Mouse (Mus musculus) forebrain, embryonic 13.5 days (tissue): Measurements from ENCODE around the gene Grip1. TPM values are rescaled to one million over a fixed set of nuclear protein-coding genes. Genes with fewer than 3 reads are reported as not detected.

ENCODE experiments used
- ATAC-seq: fragments of 200-750 bp; cut with Nextera tagmentation; 2 replicates; pipeline ENCODE4 v1.8.0; 2017
- H3K27ac ChIP-seq: fragments of 300-500 bp; sonication (generic); 2 replicates; pipeline ENCODE4 v1.5.1; 2015; ENCODE audit warnings: inconsistent platforms, mild to moderate bottlenecking, moderate library complexity
- H3K27me3 ChIP-seq: fragments of 300-500 bp; sonication (generic); 2 replicates; pipeline ENCODE4 v1.6.1; 2015; ENCODE audit warnings: mild to moderate bottlenecking, inconsistent platforms
- H3K36me3 ChIP-seq: fragments of 300-500 bp; sonication (generic); 2 replicates; pipeline ENCODE4 v1.6.1; 2015; ENCODE audit warnings: mild to moderate bottlenecking, inconsistent platforms; ENCODE audit not compliant: poor library complexity, severe bottlenecking
- H3K4me1 ChIP-seq: fragments of 300-500 bp; sonication (generic); 2 replicates; pipeline ENCODE4 v1.6.1; 2015; ENCODE audit warnings: inconsistent platforms
- H3K4me2 ChIP-seq: fragments of 300-500 bp; sonication (generic); 2 replicates; pipeline ENCODE4 v1.6.1; 2015; ENCODE audit warnings: inconsistent platforms, mild to moderate bottlenecking, moderate library complexity
- H3K4me3 ChIP-seq: fragments of 300-500 bp; sonication (generic); 2 replicates; pipeline ENCODE4 v1.5.1; 2015; ENCODE audit warnings: mild to moderate bottlenecking, inconsistent platforms
- H3K9ac ChIP-seq: fragments of 300-500 bp; sonication (generic); 2 replicates; pipeline ENCODE4 v1.6.1; 2015; ENCODE audit warnings: mild to moderate bottlenecking, inconsistent platforms
- H3K9me3 ChIP-seq: fragments of 300-500 bp; sonication (generic); replicated peaks from 2 replicates; pipeline ENCODE4 v1.6.1; 2016; ENCODE audit warnings: inconsistent platforms
- WGBS: fragments of 180-500 bp; shearing (Covaris S2); methylation state at CpG from one replicate; pipeline ENCODE4 v1.1.7; 2015; 5-methylcytosine and 5-hydroxymethylcytosine counted together
- polyA plus RNA-seq: library from polyadenylated mRNA; unstranded; fragments of >200 nt; fragmentation: Nextera tagmentation; extraction: Ambion mirVana; gene quantifications from 2 replicates; pipeline ENCODE4 v1.2.1, GENCODE M21; 2015

Grip1 gene
- polyA plus RNA-seq, 1 experiment from 2014 or later = 12.4 TPM

DNA sequence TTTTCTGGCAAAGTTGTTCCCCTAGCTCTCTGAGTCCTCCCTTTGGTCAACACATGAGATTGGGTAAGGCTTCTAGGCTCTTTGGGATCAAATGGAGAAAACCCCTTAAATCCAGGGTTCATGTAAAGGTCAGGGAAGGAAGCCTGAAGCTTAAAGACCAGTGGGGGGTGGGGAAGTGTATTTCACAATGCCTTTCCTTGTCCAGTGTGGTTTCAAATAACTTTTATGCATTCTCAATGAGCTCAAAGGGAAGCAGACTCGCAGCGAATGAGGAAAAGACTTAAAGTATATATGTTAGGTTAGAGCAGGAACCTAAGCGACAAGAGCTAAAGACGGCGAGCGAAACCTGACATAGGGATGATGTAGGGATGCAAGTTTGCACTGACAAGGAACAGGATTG lies 131.0 kb downstream of the Grip1 start:
- Histone ChIP-seq H3K36me3 (no peaks in the 10 kb centered on the region), H3K4me3 (no peak overlapping the region), H3K4me1 (no peaks in the 10 kb centered on the region), H3K4me2 (no peak overlapping the region), H3K9me3 (no peaks in the 10 kb centered on the region), H3K27me3 (no peaks in the 10 kb centered on the region), H3K9ac (no peak overlapping the region), H3K27ac (no peak overlapping the region)
- 72% methylated on average over 6 of the region's 6 CpGs for WGBS
- ATAC-seq = no peak

DNA sequence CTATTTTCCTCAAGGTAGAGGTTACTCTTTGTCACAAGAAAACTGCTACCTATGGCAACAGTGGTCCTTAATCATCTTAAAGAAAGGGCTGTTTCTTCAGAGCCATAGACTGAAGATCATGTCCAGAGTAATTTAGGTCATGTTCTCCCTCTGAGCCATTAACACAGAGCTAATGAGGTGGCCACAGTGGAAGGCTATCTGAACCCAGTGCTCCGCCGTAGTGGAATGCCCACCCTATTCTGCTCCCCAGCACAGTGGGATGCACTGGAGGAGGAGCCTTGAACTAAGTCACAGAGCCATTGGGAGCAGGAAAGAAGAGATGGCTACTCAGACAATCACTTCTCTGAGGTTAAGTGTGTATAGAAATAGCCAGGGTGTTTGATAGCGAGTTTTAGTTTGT lies 133.3 kb downstream of the Grip1 start:
- no peak overlapping the region for H3K4me2 ChIP-seq
- H3K27ac ChIP-seq = no peak overlapping the region
- H3K9me3 ChIP-seq = no peaks in the 10 kb centered on the region
- ATAC-seq = no peak
- no peaks in the 10 kb centered on the region for H3K27me3 ChIP-seq
- H3K36me3 ChIP-seq = no peaks in the 10 kb centered on the region
- 77% methylated on average over 3 of the region's 3 CpGs for WGBS
- H3K4me3 ChIP-seq = no peak overlapping the region
- H3K4me1 ChIP-seq = no peaks in the 10 kb centered on the region
- H3K9ac ChIP-seq = no peak overlapping the region

GRCm38 (mm10) chr10:119596822-119597221 lies 143.2 kb downstream of the Grip1 start:
- Histone ChIP-seq H3K9ac (no peak overlapping the region), H3K4me1 (no peaks in the 10 kb centered on the region), H3K4me2 (no peak overlapping the region), H3K36me3 (no peaks in the 10 kb centered on the region), H3K27ac (no peak overlapping the region), H3K4me3 (no peak overlapping the region), H3K9me3 (no peaks in the 10 kb centered on the region), H3K27me3 (no peaks in the 10 kb centered on the region)
- WGBS = 83% methylated on average over 5 of the region's 5 CpGs
- no peak for ATAC-seq

DNA sequence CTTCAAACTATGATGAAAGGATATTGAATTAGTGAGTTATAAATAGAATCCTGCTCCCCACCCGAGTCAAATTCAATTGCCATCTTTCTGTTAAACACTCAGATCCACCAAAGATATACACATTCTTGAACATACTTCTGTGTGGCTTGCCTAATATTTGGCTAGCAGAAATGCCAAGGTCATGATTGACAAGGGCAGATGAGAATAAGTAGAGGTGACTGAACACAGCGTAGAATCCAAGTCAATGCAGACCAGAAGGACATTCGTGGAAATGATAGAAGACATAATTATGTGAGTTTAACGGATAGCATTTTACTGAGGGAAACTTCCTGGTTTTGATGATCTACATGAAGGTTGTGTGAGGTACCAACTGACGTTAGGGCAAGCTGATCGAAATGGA lies 153.9 kb downstream of the Grip1 start:
- Histone ChIP-seq H3K4me1 (0 out of 2 replicates have a peak, but pooled peaks cover 2% of the 10 kb centered on the region), H3K9me3 (no peaks in the 10 kb centered on the region), H3K27me3 (no peaks in the 10 kb centered on the region), H3K36me3 (no peaks in the 10 kb centered on the region), H3K4me3 (no peak overlapping the region), H3K9ac (no peak overlapping the region), H3K4me2 (no peak overlapping the region), H3K27ac (no peak overlapping the region)
- WGBS = 95% methylated on average over 6 of the region's 6 CpGs
- no peak for ATAC-seq

GRCm38 (mm10) chr10:119608998-119609397 lies 155.4 kb downstream of the Grip1 start:
- no peaks in the 10 kb centered on the region for H3K9me3 ChIP-seq
- no peaks in the 10 kb centered on the region for H3K36me3 ChIP-seq
- H3K4me3 ChIP-seq = no peak overlapping the region
- no peak overlapping the region for H3K4me2 ChIP-seq
- H3K4me1 ChIP-seq = 0 out of 2 replicates have a peak, but pooled peaks cover 2% of the 10 kb centered on the region
- H3K27ac ChIP-seq = no peak overlapping the region
- no peak for ATAC-seq
- WGBS = 85% methylated on average over 7 of the region's 7 CpGs
- H3K27me3 ChIP-seq = no peaks in the 10 kb centered on the region
- H3K9ac ChIP-seq = no peak overlapping the region

- Histone ChIP-seq H3K9me3 (no peaks in the 10 kb centered on the region), H3K9ac (no peak overlapping the region), H3K27me3 (no peaks in the 10 kb centered on the region), H3K36me3 (no peaks in the 10 kb centered on the region), H3K4me3 (no peak overlapping the region), H3K27ac (no peak overlapping the region), H3K4me1 (peaks cover 11% of the 10 kb centered on the region), H3K4me2 (no peak overlapping the region)
- 73% methylated on average over 9 of the region's 9 CpGs for WGBS
- ATAC-seq = no peak
Measured at GRCm38 (mm10) chr10:119610279-119610895, 156.8 kb downstream of the Grip1 start.

- Histone ChIP-seq H3K27ac (no peak overlapping the region), H3K27me3 (no peaks in the 10 kb centered on the region), H3K4me1 (peaks cover 20% of the 10 kb centered on the region), H3K4me2 (no peak overlapping the region), H3K4me3 (no peak overlapping the region), H3K36me3 (no peaks in the 10 kb centered on the region), H3K9ac (no peak overlapping the region), H3K9me3 (no peaks in the 10 kb centered on the region)
- WGBS = 94% methylated on average over 5 of the region's 5 CpGs
- no peak for ATAC-seq
Measured at GRCm38 (mm10) chr10:119612034-119612433, 158.4 kb downstream of the Grip1 start.

- Histone ChIP-seq H3K4me2 (no peak overlapping the region), H3K27ac (no peak overlapping the region; the same call in 1 of the 2 replicates), H3K36me3 (no peaks in the 10 kb centered on the region), H3K9ac (no peak overlapping the region), H3K9me3 (no peaks in the 10 kb centered on the region), H3K27me3 (no peaks in the 10 kb centered on the region), H3K4me1 (peaks cover 20% of the 10 kb centered on the region), H3K4me3 (no peak overlapping the region)
- ATAC-seq = no peak
- WGBS = 42% methylated on average over 7 of the region's 7 CpGs
Measured at GRCm38 (mm10) chr10:119614726-119615125, 161.1 kb downstream of the Grip1 start.

GRCm38 (mm10) chr10:119615240-119615885 lies 161.7 kb downstream of the Grip1 start:
- no peaks in the 10 kb centered on the region for H3K9me3 ChIP-seq
- 71% methylated on average over 14 of the region's 14 CpGs for WGBS
- no peaks in the 10 kb centered on the region for H3K27me3 ChIP-seq
- no peak overlapping the region for H3K4me2 ChIP-seq
- H3K4me1 ChIP-seq = peaks cover 20% of the 10 kb centered on the region
- no peaks in the 10 kb centered on the region for H3K36me3 ChIP-seq
- ATAC-seq = peak; percentile 79
- H3K27ac ChIP-seq = no peak overlapping the region; the same call in 1 of the 2 replicates
- H3K9ac ChIP-seq = no peak overlapping the region
- no peak overlapping the region for H3K4me3 ChIP-seq

- H3K27me3 ChIP-seq = no peaks in the 10 kb centered on the region
- H3K4me2 ChIP-seq = no peak overlapping the region
- ATAC-seq = no peak
- H3K4me1 ChIP-seq = peaks cover 20% of the 10 kb centered on the region
- H3K9me3 ChIP-seq = no peaks in the 10 kb centered on the region
- no peak overlapping the region for H3K27ac ChIP-seq
- H3K4me3 ChIP-seq = no peak overlapping the region
- H3K9ac ChIP-seq = no peak overlapping the region
- no peaks in the 10 kb centered on the region for H3K36me3 ChIP-seq
- WGBS = 83% methylated on average over 3 of the region's 3 CpGs
Measured at GRCm38 (mm10) chr10:119616078-119616477, 162.4 kb downstream of the Grip1 start.

DNA sequence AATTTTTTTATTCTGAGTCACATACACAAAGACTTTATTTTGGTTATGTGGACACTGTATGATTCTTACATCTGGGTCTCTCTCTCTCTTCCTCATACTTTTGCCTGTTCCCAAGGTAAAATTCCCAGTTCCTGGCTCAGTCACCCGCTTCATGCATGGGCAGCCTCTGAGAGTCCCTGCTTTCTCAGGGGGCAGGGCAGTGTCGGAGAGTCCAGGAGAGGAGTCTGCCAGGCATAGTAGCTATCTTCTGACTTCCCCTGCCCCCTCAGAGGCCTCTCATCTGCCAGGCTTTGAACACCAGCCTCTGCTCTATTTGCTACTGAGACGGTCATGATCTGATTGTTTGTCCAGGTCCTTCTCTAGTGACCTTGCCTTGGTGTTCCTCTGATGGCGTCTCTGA lies 175.0 kb downstream of the Grip1 start:
- Histone ChIP-seq H3K4me3 (no peak overlapping the region), H3K9me3 (no peaks in the 10 kb centered on the region), H3K4me2 (no peak overlapping the region), H3K36me3 (no peaks in the 10 kb centered on the region), H3K4me1 (no peaks in the 10 kb centered on the region), H3K9ac (no peak overlapping the region), H3K27ac (no peak overlapping the region), H3K27me3 (no peaks in the 10 kb centered on the region)
- 84% methylated on average over 4 of the region's 4 CpGs for WGBS
- no peak for ATAC-seq

GRCm38 (mm10) chr10:119630401-119630800 lies 176.8 kb downstream of the Grip1 start:
- 86% methylated on average over 5 of the region's 5 CpGs for WGBS
- Histone ChIP-seq H3K4me1 (no peaks in the 10 kb centered on the region), H3K27me3 (no peaks in the 10 kb centered on the region), H3K27ac (no peak overlapping the region), H3K4me2 (no peak overlapping the region), H3K4me3 (no peak overlapping the region), H3K9me3 (no peaks in the 10 kb centered on the region), H3K9ac (no peak overlapping the region), H3K36me3 (no peaks in the 10 kb centered on the region)
- no peak for ATAC-seq

GRCm38 (mm10) chr10:119631966-119632365 lies 178.3 kb downstream of the Grip1 start:
- Histone ChIP-seq H3K4me3 (no peak overlapping the region), H3K9ac (no peak overlapping the region), H3K27me3 (no peaks in the 10 kb centered on the region), H3K9me3 (no peaks in the 10 kb centered on the region), H3K4me2 (no peak overlapping the region), H3K4me1 (no peaks in the 10 kb centered on the region), H3K27ac (no peak overlapping the region), H3K36me3 (no peaks in the 10 kb centered on the region)
- ATAC-seq = no peak
- WGBS = 76% methylated on average over 9 of the region's 9 CpGs
